Mouse (Mus musculus): Measurements from ENCODE around the gene Ctns.

The Ctns gene

DNA sequence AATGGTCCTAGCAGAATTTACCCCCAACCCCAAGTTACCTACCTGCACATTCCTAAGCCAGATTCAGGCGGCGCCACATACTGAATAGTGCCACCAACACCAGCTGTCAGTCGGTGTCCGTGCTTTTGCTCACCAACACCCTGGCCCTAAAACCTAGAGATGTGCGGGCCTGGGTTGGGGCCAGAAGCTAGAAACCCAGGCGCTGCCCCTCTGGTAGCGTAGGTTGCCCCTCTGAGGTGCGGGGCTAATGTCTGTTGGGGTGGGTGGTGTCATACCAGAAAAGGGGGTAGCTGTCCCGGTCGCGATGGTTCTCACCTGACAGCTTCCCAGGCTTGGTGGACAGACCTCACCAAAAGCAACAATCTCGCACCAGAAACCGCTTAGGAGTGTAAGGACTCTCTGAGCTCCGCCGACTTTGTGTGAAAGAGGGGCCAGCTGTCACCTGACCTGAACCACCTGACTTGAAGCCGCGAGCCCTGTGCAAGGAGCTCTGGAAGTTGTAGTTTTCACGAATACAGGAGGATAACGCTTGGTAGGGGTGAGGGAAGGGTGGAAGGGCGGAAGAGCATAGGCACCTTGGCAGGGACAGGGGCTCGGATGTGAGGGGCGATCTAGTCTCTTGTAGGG is at the start of gene Ctns:
Gene Ctns (minus strand): TSS at position 440 of the 627 bp plus-strand sequence.
- DNase-seq (ENCODE audit: low spot score in 2 of 2) = peak; percentile 90 to 96

DNA sequence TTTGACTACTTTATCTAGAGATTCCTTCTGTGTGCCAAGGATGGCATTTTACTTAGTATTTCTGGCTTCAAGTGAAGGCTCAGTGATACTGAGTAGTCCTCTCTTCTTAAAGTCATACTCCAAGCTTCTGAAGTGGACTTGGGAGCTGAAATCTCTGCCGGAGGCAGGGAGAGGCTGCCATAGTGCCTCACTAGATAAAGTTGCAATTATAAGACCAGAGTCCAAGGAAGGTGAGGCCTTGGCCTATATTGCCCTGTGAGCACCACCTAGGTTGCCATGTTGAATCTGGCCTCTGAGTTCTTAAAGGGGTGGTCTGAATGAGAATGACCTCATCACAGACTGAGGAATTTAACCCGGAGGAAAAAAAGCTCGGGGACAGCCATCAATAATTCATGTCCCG is 43.9 kb upstream of the Ctns start:
- DNase-seq (ENCODE audit: low spot score in 2 of 2) = no peak

DNA sequence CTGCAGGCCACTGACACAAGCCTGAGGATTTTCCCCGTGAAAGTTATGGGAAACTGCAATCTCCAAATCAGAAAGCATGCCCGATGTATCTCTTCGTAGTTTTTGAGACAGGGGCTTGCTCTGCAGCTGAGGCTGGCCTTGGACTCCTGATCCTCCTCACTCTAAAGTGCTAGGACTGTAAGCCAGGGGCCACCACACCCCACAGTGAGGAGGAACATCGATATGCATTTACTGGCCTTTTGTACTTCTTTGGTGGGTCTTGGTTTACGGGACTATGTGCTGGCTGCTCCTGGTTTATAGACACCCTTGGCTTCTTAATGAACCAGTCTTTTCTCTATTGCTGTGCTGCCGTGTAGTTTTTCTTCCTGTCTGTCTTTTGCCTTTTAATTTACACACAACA is 43.4 kb upstream of the Ctns start:
- no peak for DNase-seq (ENCODE audit: low spot score in 2 of 2)

DNA sequence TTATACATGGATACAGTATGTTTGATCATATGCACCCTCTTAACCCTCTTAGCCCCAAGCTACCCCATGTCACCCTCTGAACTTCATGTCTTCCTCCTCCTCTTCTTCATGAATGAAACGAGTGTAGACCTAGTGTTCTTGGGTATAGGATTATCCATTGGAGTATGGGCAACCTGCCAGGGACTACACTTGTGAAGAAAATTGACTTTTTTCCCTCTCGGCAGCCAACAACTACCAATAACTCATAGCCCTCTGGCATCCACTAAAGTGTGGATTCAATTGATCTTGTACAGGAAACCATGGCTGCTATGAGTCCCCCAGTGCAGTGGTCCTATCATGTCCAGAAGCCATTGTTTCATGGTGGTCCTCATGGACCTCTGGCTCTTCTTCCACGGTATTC is 37.9 kb upstream of the Ctns start:
- no peak for DNase-seq (ENCODE audit: low spot score in 2 of 2)

DNA sequence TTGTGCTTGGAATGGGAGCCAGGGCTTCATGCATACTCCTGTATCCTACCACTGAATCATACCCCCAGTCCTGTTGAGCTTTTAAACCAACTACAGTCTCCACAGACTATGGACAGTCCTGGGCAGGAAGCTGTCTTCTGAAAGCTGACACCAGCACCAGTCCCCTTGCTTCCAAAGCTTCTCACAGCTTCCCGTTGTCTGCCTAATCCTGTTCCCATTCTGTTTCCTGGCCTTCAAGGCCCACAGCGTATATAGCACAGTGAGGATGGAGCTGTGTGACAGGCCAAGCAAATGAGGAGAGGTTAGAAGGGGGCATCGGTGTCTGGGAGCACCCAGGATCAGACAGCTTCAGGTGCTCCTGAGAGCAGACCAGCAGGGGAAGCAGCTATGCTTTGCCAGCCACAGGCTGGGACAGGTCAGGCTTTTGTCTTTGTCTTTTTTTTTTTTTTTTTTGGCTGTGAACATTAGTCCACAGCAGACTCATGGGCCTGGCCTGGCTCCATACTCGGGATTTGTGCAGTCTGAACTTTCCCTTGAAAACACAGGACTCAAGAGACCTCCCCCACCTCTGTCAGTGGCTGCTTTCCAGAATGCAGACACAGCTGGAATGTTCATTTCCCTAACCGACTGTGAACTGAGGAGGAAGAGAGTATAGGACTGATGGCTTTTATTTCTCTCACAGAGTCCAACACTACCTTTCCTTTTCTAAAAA is 37.3 kb upstream of the Ctns start:
- DNase-seq (ENCODE audit: low spot score in 2 of 2) = peak; percentile 85 to 86

DNA sequence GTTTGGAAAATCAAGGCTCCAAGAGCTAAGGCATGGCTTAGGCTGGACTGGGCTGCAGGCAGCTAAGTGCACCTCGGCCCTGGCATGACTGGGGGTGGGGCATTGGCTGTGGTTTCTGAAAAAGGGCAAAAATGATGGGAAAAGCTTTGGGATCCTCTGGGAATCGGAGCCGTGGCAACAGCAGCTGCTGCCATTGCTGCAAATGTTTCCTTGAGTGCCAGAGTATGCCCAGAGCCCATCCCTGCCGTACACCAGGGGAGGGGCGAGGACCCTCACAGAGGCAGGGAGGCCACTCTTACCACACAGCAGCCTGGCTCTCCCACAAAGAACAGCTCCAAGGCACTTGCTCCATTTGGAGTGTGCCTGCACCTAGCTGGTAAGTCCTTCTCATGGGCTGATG is 35.1 kb upstream of the Ctns start, which contains the start of gene Trpv1:
Gene Trpv1 (plus strand): TSS at position 301 of the 400 bp plus-strand sequence.
- DNase-seq (ENCODE audit: low spot score in 2 of 2) = no peak

DNA sequence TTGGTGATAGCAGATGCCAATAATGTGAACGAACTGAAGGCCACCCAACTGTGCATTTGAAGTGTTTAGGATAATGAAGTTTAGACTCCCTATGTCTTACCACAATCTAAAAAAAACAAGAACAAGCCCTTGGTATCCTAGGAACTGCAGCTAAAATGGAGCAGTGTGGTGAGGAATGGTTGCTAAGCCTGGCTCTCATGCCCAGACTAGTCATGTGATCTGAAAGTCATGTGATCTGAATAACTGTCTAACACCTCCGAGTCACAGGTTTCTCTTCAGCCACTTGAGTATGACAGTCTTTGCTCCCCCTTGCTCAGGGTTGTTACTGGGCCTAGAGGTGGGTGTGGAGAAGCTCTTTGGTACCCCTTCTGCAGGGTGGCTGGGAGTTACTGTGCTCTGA is 33.7 kb upstream of the Ctns start:
- no peak for DNase-seq (ENCODE audit: low spot score in 2 of 2)

DNA sequence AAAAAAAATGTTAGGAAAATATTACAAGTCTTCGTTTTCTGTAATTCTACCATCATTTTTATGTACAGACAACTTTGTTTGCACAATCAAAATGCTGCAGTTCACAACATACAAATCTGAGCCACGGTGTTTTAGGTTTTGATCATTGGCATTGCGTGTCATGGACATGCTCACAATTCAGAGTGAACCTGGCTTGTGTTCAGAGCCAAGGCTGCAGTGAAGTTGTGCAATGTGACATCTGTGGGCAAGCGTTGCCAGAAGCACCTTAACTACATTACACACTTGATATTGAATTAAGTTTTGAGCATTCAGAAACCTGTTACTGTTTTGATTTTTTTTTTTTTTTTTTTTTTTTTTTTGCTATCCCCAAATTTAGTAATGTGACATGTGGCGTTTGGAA is 31.2 kb upstream of the Ctns start:
- DNase-seq (ENCODE audit: low spot score in 2 of 2) = no peak

DNA sequence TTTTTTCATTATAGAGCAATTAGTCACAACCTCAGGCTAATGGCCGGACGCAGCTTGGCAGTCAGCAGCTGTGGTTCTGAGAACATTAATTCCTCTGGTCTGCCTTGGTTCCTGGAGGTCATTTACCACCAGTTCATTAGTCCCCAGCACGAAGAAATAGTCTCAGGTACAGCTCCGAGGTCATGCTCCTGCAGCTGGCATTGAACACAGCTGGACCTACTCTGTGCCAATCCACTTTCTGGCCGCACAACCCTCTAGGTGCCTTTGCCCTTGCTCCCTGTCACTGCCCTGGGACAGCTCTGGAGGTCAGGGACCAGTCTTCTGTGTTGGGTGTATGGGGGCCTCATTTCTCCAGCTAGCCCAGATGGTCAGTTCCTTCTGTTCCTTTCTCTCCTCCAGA is 30.0 kb upstream of the Ctns start:
- no peak for DNase-seq (ENCODE audit: low spot score in 2 of 2)

DNA sequence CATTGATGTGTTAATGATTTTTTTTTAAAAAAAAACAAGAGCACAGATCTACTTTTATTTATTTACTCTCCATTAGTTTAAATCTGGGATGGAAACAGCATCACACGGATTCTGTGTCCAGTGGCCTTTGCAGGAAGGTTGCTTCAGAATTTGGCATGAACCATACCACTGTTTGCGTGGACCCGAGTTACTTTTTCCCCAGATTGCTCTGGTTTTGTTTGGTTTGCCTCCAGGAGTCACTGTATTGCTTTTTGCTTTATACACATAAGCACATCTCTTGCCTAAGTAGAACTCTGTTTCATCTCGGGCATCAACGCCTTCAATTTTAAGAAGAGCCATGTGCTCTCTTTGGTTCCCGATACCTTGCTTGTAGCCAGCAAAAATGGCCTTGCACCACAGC is 27.0 kb upstream of the Ctns start:
- no peak for DNase-seq (ENCODE audit: low spot score in 2 of 2)

DNA sequence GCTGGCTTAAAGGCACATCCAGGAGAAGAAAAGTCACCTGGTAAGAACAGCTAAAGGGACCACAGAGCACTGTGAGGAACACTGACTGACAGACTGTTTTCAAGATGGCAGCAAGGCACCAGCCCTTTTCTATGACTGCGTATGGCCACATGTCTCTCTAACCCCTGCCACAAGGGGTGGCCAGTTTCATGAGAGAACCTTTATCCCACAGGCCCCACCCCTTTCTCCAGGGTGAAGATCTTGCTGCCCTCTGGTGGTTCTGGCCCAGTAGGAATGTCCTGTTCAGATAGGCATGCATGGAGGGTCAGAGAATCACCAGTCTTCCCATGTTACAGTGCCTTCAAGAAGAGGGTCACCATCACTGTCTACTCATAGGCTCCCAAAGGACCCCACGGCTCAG is 25.1 kb upstream of the Ctns start:
- DNase-seq (ENCODE audit: low spot score in 2 of 2) = peak in 1 of 2 experiments; percentile 13

DNA sequence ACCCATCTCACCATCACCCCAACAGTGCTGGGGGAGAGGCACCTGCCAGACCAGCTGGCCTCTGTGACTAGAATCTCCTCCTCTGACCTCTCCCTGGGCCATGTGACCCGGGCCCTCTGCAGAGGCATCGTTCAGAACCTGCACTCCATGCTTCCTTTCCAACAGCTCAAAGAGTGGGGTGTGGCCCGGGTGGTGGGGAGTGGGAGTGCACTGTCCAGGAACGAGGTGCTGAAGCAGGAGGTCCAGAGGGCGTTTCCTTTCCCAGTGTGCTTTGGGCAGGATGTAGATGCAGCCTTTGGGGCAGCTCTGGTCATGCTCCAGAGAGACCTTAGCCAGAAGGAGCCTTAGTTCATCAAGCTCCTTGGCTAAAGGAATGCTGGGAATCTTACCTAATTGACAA is 24.0 kb upstream of the Ctns start:
- no peak for DNase-seq (ENCODE audit: low spot score in 2 of 2)

DNA sequence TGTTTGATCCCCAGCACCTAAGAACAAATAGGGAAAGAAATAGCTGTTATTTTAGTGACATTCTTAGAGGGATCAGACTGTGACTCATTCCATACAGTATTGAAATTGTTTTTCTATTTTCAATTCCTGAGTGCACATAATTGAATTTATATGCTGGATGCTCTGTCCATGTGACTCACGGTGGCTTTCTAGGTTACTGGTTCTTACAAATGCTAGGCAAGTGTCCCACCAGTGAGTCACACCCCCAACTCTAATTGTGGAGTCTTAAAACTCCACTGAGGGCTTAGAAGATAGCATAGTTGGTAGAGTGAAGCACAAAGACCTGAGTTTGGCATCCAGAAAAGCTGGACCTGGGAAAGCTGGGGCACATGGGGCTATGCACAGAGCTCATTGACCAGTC is 21.8 kb upstream of the Ctns start:
- DNase-seq (ENCODE audit: low spot score in 2 of 2) = no peak

DNA sequence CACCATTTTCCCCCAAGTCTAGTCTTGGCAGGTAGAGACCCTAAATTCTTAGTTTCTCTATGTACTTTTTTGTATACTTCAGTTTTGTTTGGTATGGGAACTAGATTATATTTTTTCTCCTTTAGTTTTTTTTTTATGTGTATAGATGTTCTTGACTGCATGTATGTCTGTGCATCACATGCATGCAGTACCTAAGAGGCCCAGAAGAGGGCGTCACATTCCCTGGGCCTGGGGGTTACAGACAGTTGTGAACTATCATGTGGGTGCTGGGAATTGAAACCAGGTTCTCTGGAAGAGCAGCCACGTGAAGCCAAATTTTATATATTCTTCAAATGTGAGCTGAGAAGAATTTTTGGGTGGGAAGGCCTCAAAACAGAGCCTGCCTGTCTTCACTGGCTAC is 20.8 kb upstream of the Ctns start:
- no peak for DNase-seq (ENCODE audit: low spot score in 2 of 2)

DNA sequence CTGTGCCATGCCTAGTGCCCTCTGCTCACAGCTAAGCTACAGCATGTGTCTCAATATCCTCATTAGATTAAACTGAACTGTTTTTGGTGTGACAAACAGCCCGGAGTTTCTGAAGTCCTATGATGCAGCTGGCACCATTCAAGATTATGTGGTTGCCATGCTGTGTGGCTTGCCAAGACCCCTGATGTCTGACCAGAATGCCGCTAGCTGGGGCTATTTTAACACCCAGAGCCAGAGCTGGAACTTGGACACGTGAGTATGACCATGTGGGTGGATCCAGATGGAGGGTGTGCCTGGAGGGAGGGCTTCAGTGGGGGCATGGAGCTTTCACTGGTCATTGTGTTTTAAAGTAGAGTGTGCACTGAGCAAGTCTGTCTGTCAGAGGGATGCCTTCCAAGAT is 15.1 kb upstream of the Ctns start:
- no peak for DNase-seq (ENCODE audit: low spot score in 2 of 2)

DNA sequence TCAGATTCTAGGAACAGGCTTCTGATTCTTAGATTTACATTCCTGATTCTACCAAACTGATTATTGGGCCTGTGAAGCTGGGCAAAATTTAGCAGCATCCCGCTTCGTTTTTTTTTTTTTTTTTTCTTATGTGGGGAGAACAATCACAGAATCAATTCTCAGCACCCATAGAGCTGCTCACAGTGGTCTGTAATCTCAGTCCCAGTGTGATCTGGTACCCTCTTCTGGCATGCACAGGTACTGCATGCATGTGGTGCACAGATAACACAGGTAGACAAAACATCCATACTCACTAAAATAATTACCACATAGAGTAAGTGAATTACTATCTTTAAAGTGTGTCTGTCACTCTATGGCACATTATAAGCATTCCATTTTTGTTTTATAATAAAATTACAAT is 8.8 kb upstream of the Ctns start:
- no peak for DNase-seq (ENCODE audit: low spot score in 2 of 2)

DNA sequence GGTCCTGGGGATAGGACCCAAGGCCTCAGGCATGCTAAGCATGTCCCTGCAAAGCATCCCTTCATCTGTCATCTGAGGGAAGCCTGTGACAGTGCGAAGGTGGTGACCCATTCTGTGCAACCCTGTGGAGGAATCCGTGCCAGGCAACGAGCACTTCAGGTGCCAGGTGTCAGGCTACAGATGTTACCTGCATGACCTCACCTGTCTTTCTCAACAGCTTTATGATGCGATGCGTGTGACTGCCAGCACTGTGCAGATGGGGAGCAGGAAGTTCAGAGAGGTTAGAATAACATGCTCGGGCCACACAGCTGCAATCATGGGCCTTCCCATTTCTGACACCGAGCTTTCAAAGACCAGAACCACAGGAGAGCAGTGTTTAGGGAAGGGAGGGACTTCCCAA is 6.4 kb upstream of the Ctns start:
- no peak for DNase-seq (ENCODE audit: low spot score in 2 of 2)

DNA sequence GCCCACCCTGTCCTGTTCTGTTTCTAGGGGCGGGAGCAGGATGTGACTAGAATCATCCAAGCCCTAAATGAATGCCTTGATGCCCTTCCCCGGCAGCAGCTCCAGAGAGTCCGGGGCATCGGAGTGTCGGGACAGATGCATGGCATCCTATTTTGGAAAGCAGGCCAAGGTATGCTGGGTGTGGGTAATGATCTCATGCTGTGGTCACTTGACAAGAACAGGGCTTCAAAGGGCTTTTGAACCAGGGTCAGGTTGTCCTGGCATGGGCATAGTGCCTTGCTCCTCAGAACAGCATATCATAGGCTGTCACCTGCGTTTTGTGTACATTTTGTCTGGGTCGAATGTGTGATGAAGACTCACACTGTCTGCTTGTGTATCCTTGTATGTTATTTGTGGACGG is 5.1 kb upstream of the Ctns start:
- DNase-seq (ENCODE audit: low spot score in 2 of 2) = peak in 1 of 2 experiments; percentile 7

DNA sequence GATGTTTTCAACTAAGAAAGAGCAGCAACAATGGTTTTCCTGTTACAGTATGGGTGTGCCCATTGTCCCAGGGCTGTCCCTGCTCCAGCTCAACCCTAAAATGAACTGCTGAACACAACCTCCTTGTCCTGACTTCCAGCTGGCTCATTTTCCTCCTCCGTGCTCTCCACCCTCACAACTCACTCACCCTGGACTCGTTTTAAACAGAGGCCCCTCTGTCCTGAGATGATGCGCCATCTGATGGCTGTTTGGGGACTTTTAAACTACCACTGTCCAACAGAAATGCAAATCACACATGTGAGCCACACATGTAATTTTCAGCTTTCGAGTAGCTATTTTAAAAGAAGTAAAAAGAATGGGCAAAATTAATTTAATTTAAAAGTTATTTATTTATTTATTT is 2.8 kb upstream of the Ctns start:
- peak; percentile 21 to 44 for DNase-seq (ENCODE audit: low spot score in 2 of 2)

DNA sequence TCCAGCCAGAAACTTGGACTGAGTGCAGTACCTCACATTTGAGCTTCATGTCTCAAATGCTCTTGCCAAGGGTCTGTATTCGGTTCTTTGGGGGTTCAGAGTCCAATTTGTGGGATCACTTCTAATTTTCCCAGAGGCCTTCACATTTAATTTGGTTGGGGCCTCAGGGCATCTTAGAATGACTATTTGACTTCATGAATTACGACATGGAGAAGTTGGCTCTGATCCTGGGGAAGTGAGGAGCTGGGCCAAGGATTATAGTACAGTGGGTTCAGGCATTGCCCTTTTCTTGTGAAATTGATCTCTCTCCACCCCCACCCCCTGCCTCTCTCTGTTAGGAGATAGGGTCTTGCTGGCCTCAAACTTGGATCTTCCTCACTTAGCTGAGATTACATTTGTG is 2.2 kb upstream of the Ctns start:
- no peak for DNase-seq (ENCODE audit: low spot score in 2 of 2)

DNA sequence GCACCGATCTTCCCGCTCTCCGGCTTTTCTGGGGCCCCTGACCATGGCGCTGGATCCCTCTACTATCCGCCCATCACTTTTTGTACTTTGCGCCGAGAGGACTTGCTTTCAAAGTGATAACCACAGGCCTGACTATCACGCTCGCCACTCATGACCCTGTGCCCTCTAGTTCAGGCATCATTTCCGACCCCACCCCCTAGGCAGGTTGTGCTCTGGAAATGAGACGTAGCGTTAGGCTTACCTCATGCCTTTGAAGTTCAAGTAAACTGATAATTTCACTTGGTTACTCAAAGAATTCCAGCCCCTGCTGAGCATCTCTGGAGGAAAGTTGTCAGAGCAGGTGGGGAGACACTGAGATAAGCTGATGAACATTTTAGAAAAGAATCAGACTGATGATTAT is 1.0 kb upstream of the Ctns start:
- peak in 1 of 2 experiments; percentile 28 for DNase-seq (ENCODE audit: low spot score in 2 of 2)

DNA sequence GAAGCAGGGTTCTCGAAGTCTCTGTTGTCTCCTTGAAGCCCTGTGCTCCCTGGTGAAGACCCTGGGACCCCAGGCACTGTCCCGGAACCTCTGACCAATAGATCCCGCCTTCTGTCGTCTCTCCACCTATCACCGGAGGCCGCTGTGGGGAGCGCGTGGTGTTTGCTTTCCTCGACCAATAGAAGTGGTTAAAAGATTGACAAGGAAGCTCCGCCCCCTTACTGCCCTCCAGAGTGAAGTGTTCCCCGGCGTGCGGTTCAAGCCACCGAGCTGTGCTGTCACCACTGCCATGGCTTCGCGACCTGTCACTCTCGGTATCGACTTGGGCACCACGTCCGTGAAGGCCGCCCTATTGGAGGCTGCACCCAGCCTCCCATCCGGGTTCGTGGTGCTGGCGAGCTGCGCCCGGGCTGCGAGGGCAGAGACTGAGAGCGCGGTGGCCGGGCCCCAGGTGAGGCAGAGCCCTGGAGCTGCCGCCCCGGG is 429 bp upstream of the Ctns start, which contains the start of gene Shpk:
Gene Shpk (plus strand): TSS at position 231 of the 483 bp plus-strand sequence.
- DNase-seq (ENCODE audit: low spot score in 2 of 2) = peak; percentile 96

DNA sequence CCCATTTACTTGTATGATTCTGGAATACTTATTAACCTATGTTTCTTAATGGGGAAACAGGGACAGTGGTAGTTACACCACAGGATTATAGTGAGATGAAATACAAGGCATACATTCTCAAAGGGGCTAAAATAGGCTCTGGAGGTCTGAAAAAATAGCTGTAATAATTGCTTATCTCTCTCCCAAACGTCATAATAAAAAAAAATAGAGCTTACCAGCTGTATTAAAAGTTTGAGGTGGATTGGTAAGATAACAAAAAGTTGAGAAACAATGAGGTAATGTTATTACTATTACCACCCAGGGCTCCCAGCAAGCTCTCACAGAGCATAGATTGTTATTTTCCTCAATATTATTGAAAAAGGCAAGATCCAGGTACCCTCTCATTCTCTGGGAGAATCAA is 652 bp downstream of the Ctns start:
- no peak for DNase-seq (ENCODE audit: low spot score in 2 of 2)
